Mouse (Mus musculus) heart, adult 2 months (tissue): ENCODE measurements around the gene 4933405L10Rik.

ENCODE experiments used
- CTCF ChIP-seq: fragments of 200-600 bp; IDR thresholded peaks from 2 replicates; pipeline ENCODE4 v1.8.1; 2022; ENCODE audit warnings: antibody characterized with exemption, mild to moderate bottlenecking, moderate library complexity
- POLR2A ChIP-seq: fragments of 200-500 bp; IDR thresholded peaks from 2 replicates; pipeline ENCODE4 v1.6.1; 2011; ENCODE audit warnings: mild to moderate bottlenecking, low read depth, low read length, control low read depth; ENCODE audit not compliant: insufficient read depth

DNA sequence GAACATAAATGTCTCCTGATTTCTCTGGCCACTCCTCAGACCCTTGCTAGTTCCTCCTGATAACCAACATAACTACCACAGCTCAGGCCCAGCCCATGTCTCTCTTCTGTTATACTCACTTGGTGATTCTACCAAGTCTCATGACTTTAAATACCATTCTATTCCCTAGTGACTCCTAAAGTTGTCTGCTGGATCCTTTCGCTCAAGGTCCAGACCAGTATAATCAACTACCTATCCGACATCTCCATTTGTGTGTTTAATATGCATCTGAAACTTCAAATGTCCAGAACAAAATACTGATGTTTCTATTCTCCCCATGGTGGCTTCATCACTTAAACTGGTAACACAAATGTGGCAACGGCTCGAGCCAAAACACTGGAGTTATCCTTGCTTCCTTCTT, 35.8 kb downstream of the 4933405L10Rik start:
- TF ChIP-seq POLR2A (no peak), CTCF (no peak)
